Mouse (Mus musculus) embryonic fibroblast, embryonic 13.5 days (primary cell): ENCODE measurements around the gene Skida1.

Experiments
- CTCF ChIP-seq: IDR thresholded peaks from 2 replicates; pipeline ENCODE4 v1.5.1; 2011; ENCODE audit warnings: mild to moderate bottlenecking, control low read depth, low read length, moderate library complexity, borderline replicate concordance; ENCODE audit not compliant: insufficient read depth
- POLR2A ChIP-seq: IDR thresholded peaks from 2 replicates; pipeline ENCODE4 v1.6.1; 2011; ENCODE audit warnings: low read depth, mild to moderate bottlenecking, control low read depth, low read length, moderate library complexity

DNA sequence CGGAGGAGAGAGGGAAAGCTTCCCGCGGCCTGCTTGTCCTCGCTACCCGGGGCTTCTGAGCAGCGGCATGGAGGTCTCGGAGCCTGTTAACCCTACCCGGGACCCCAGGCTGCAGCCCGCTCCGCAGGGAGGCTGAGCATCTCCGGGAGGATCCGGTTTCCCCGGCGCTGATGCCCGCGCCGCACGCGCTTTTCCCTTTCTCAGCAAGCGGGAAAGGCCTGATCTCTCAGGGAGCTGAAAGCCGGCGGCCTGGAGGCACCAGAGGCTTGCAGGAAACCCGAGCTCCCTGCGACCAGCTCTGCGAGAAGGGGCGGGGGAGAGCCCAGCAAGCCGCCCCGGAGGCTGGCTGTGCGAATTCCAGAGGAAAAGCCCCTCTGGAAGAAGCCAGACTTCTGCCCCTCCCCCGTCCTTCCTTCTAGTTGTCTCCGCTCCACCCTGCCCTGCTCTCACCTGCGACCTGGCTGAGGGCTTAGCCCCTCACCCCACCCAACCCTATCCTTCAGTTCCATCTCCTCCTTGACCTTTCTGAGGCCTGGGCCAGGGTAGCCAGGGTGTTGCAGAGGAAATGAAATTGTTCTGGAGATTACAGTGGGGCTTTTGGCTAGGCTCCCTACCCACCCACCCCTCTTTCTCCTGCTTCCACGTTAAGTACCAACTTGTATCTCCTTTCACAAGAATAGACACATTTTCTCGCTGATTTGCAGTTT lies 16.9 kb downstream of the Skida1 start:
- no peak for TF ChIP-seq CTCF
- TF ChIP-seq POLR2A: no peak
